Mouse (Mus musculus) cortical plate, adult 2 months (tissue): Measurements from ENCODE around the gene Pla2g2f.

Source experiments
- CTCF ChIP-seq: fragments of 200-500 bp; IDR thresholded peaks from 2 replicates; pipeline ENCODE4 v1.5.1; 2011; ENCODE audit warnings: mild to moderate bottlenecking, control low read depth, low read length; ENCODE audit not compliant: insufficient read depth; ENCODE audit errors: extremely low read depth
- POLR2A ChIP-seq: fragments of 200-500 bp; IDR thresholded peaks from 2 replicates; pipeline ENCODE4 v1.6.1; 2011; ENCODE audit warnings: mild to moderate bottlenecking, low read length, control low read depth; ENCODE audit not compliant: insufficient read depth; ENCODE audit errors: extremely low read depth

DNA sequence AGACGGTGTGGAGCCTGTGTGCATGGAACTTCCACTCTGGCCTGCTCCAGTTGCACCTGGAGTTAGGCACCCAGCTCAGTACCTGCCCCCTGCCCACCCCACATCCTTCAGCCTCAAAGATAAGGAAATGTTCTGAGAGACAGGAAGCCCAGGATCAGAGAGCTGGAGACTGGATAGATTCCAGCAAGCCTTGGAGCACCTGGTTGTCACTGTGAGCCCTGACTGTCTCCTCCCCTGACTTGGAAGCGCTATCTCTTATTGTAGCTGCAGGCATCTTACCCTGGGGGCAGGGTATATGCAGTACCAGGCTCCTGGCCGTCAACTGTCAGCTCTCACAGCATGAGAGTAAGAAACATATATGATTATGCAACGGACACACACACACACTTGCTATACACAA is 2.0 kb downstream of the Pla2g2f start:
- TF ChIP-seq POLR2A (no peak), CTCF (no peak)
